Mouse (Mus musculus): Measurements from ENCODE around the gene Drd4.

- no peak for TF ChIP-seq ZNF384 (IDR thresholded peaks at IDR 0.05; ENCODE audit: low read depth, low read length)
- no peak for TF ChIP-seq BHLHE40 (IDR thresholded peaks at IDR 0.05; ENCODE audit: borderline replicate concordance, low read depth, low read length)
- no peak for TF ChIP-seq POLR2A (IDR thresholded peaks at IDR 0.05; ENCODE audit: control insufficient read depth in 1 of 2, insufficient read depth in 1 of 2, low read depth in 1 of 2, low read length in 2 of 2, poor library complexity in 1 of 2)
- no peak for TF ChIP-seq CTCF (IDR thresholded peaks at IDR 0.05 in 2 of 3, conservative IDR thresholded peaks at IDR 0.05 in 1 of 3; ENCODE audit: control insufficient read depth in 1 of 3, insufficient read depth in 1 of 3, low read depth in 2 of 3, low read length in 3 of 3, poor library complexity in 1 of 3, severe bottlenecking in 1 of 3)
- TF ChIP-seq TAL1 (IDR thresholded peaks at IDR 0.05; ENCODE audit: low read length) = no peak
- no peak for TF ChIP-seq ETS1 (IDR thresholded peaks at IDR 0.05; ENCODE audit: low read depth, low read length)
- TF ChIP-seq MAX (IDR thresholded peaks at IDR 0.05; ENCODE audit: low read length) = no peak
- no peak for TF ChIP-seq NELFE (IDR thresholded peaks at IDR 0.05; ENCODE audit: low read depth, low read length)
- TF ChIP-seq USF1 (IDR thresholded peaks at IDR 0.05; ENCODE audit: low read depth, low read length) = no peak
- no peak for TF ChIP-seq USF2 (IDR thresholded peaks at IDR 0.05; ENCODE audit: borderline replicate concordance in 1 of 2, insufficient read depth in 1 of 2, low read depth in 1 of 2, low read length in 2 of 2)
- no peak for TF ChIP-seq GATA1 (IDR thresholded peaks at IDR 0.05; ENCODE audit: low read depth, low read length)
- no peak for TF ChIP-seq MAFK (IDR thresholded peaks at IDR 0.05; ENCODE audit: borderline replicate concordance, low read depth, low read length)
- no peak for TF ChIP-seq TBP (IDR thresholded peaks at IDR 0.05; ENCODE audit: low read depth, low read length)
Observed at GRCm38 (mm10) chr7:141291921-141292582, at the start of gene Drd4.
